Mouse (Mus musculus): ENCODE measurements around the gene 9230110F15Rik. TPM values are rescaled to one million over a fixed set of nuclear protein-coding genes. Genes with fewer than 3 reads are reported as not detected.
"Not testable (repeated sequence)": the region's sequence is repeated elsewhere in the genome, so short reads cannot be mapped to it uniquely, and the experiment has no call there.

9230110F15Rik gene
- total RNA-seq (2012; rRNA removed): not detected in 2 replicates

- DNase-seq (ENCODE audit: low read depth, low spot score): no peak
- Histone ChIP-seq H3K36me3 (ENCODE audit: control insufficient read depth, insufficient read depth, low read length, poor library complexity, severe bottlenecking) (no peaks in the 10 kb centered on the region), H3K9ac (ENCODE audit: insufficient read depth, low read depth, low read length, poor library complexity, severe bottlenecking) (no peak within 1 kb of the TSS), H3K4me1 (ENCODE audit: control insufficient read depth in 2 of 2, insufficient read depth in 2 of 2, low read length in 2 of 2, poor library complexity in 1 of 2) (no peaks in the 10 kb centered on the region), H3K9me3 (ENCODE audit: control insufficient read depth, insufficient read depth, low read depth, low read length) (no peaks in the 10 kb centered on the region), H3K4me3 (ENCODE audit: insufficient read depth in 1 of 2, low read depth in 1 of 2, low read length in 2 of 2, poor library complexity in 1 of 2, severe bottlenecking in 1 of 2) (no peak within 1 kb of the TSS), H3K27ac (ENCODE audit: insufficient read depth, low read depth, low read length, poor library complexity, severe bottlenecking) (no peak within 1 kb of the TSS)
- in situ Hi-C loops (cut with MboI; ENCODE audit: low sequenced_read_pairs in 2 of 2, unreplicated experiment in 2 of 2): loop anchor here in 1 of 2 experiments (5.0 kb wide), 1 partner anchor 283 kb away; the partner anchor contains the start of gene Gm5916
- TF ChIP-seq HCFC1 (IDR thresholded peaks at IDR 0.05; ENCODE audit: borderline replicate concordance, insufficient read depth, low read length) (no peak), ZC3H11A (IDR thresholded peaks at IDR 0.05; ENCODE audit: borderline replicate concordance, low read depth, low read length) (no peak), CHD2 (IDR thresholded peaks at IDR 0.05; ENCODE audit: low read depth, low read length) (no peak), MAFK (IDR thresholded peaks at IDR 0.05; ENCODE audit: insufficient read depth, low read depth, low read length) (no peak), ZNF384 (IDR thresholded peaks at IDR 0.05; ENCODE audit: low read depth, low read length) (no peak)
Measured at GRCm38 (mm10) chr9:35844050-35844449, at the start of gene 9230110F15Rik. Gene 9230110F15Rik (minus strand): TSS chr9:35844150.

- H3K27ac ChIP-seq (ENCODE audit: insufficient read depth, low read depth, low read length, poor library complexity, severe bottlenecking); H3K4me1 ChIP-seq (ENCODE audit: control insufficient read depth in 2 of 2, insufficient read depth in 2 of 2, low read length in 2 of 2, poor library complexity in 1 of 2); H3K9me3 ChIP-seq (ENCODE audit: control insufficient read depth, insufficient read depth, low read depth, low read length); H3K9ac ChIP-seq (ENCODE audit: insufficient read depth, low read depth, low read length, poor library complexity, severe bottlenecking); DNase-seq (ENCODE audit: low read depth, low spot score); H3K4me3 ChIP-seq (ENCODE audit: insufficient read depth in 1 of 2, low read depth in 1 of 2, low read length in 2 of 2, poor library complexity in 1 of 2, severe bottlenecking in 1 of 2); H3K36me3 ChIP-seq (ENCODE audit: control insufficient read depth, insufficient read depth, low read length, poor library complexity, severe bottlenecking): not testable (repeated sequence)
- in situ Hi-C loops (cut with MboI; ENCODE audit: low sequenced_read_pairs in 2 of 2, unreplicated experiment in 2 of 2): loop anchor here in 1 of 2 experiments (10.0 kb wide), 1 partner anchor 292 kb away; no protein-coding TSS in a partner anchor
Measured at GRCm38 (mm10) chr9:35893112-35893511, 49.2 kb upstream of the 9230110F15Rik start.

- H3K27ac ChIP-seq (ENCODE audit: insufficient read depth, low read depth, low read length, poor library complexity, severe bottlenecking); H3K9ac ChIP-seq (ENCODE audit: insufficient read depth, low read depth, low read length, poor library complexity, severe bottlenecking); H3K4me1 ChIP-seq (ENCODE audit: control insufficient read depth in 2 of 2, insufficient read depth in 2 of 2, low read length in 2 of 2, poor library complexity in 1 of 2); H3K9me3 ChIP-seq (ENCODE audit: control insufficient read depth, insufficient read depth, low read depth, low read length); in situ Hi-C loops (cut with MboI; ENCODE audit: low sequenced_read_pairs in 2 of 2, unreplicated experiment in 2 of 2); DNase-seq (ENCODE audit: low read depth, low spot score); H3K36me3 ChIP-seq (ENCODE audit: control insufficient read depth, insufficient read depth, low read length, poor library complexity, severe bottlenecking); H3K4me3 ChIP-seq (ENCODE audit: insufficient read depth in 1 of 2, low read depth in 1 of 2, low read length in 2 of 2, poor library complexity in 1 of 2, severe bottlenecking in 1 of 2): not testable (repeated sequence)
Measured at GRCm38 (mm10) chr9:35817881-35818280, 26.1 kb downstream of the 9230110F15Rik start.

GRCm38 (mm10) chr9:35798146-35798545, 45.8 kb downstream of the 9230110F15Rik start:
- in situ Hi-C loops (cut with MboI; ENCODE audit: low sequenced_read_pairs in 2 of 2, unreplicated experiment in 2 of 2): no loop called here
- Histone ChIP-seq H3K36me3 (ENCODE audit: control insufficient read depth, insufficient read depth, low read length, poor library complexity, severe bottlenecking) (no peaks in the 10 kb centered on the region), H3K4me1 (ENCODE audit: control insufficient read depth in 2 of 2, insufficient read depth in 2 of 2, low read length in 2 of 2, poor library complexity in 1 of 2) (no peaks in the 10 kb centered on the region), H3K27ac (ENCODE audit: insufficient read depth, low read depth, low read length, poor library complexity, severe bottlenecking) (no peak overlapping the region), H3K4me3 (ENCODE audit: insufficient read depth in 1 of 2, low read depth in 1 of 2, low read length in 2 of 2, poor library complexity in 1 of 2, severe bottlenecking in 1 of 2) (no peak overlapping the region), H3K9me3 (ENCODE audit: control insufficient read depth, insufficient read depth, low read depth, low read length) (no peaks in the 10 kb centered on the region), H3K9ac (ENCODE audit: insufficient read depth, low read depth, low read length, poor library complexity, severe bottlenecking) (no peak overlapping the region)
- DNase-seq (ENCODE audit: low read depth, low spot score): no peak
- no peak for TF ChIP-seq CHD2 (IDR thresholded peaks at IDR 0.05; ENCODE audit: low read depth, low read length)
- no peak for TF ChIP-seq ZNF384 (IDR thresholded peaks at IDR 0.05; ENCODE audit: low read depth, low read length)
- no peak for TF ChIP-seq HCFC1 (IDR thresholded peaks at IDR 0.05; ENCODE audit: borderline replicate concordance, insufficient read depth, low read length)

GRCm38 (mm10) chr9:35790001-35790400, 53.9 kb downstream of the 9230110F15Rik start, which contains the start of the genes Gm27235 and D730048I06Rik:
Gene Gm27235 (minus strand): TSS chr9:35790101.
Gene D730048I06Rik (minus strand): TSS chr9:35790112.
- Histone ChIP-seq H3K9ac (ENCODE audit: insufficient read depth, low read depth, low read length, poor library complexity, severe bottlenecking) (no peak within 1 kb of the TSS), H3K9me3 (ENCODE audit: control insufficient read depth, insufficient read depth, low read depth, low read length) (no peaks in the 10 kb centered on the region), H3K27ac (ENCODE audit: insufficient read depth, low read depth, low read length, poor library complexity, severe bottlenecking) (no peak within 1 kb of the TSS), H3K4me3 (ENCODE audit: insufficient read depth in 1 of 2, low read depth in 1 of 2, low read length in 2 of 2, poor library complexity in 1 of 2, severe bottlenecking in 1 of 2) (no peak within 1 kb of the TSS), H3K36me3 (ENCODE audit: control insufficient read depth, insufficient read depth, low read length, poor library complexity, severe bottlenecking) (no peaks in the 10 kb centered on the region), H3K4me1 (ENCODE audit: control insufficient read depth in 2 of 2, insufficient read depth in 2 of 2, low read length in 2 of 2, poor library complexity in 1 of 2) (no peaks in the 10 kb centered on the region)
- TF ChIP-seq HCFC1 (IDR thresholded peaks at IDR 0.05; ENCODE audit: borderline replicate concordance, insufficient read depth, low read length) (no peak), MAFK (IDR thresholded peaks at IDR 0.05; ENCODE audit: insufficient read depth, low read depth, low read length) (no peak), ZC3H11A (IDR thresholded peaks at IDR 0.05; ENCODE audit: borderline replicate concordance, low read depth, low read length) (no peak), CHD2 (IDR thresholded peaks at IDR 0.05; ENCODE audit: low read depth, low read length) (no peak), ZNF384 (IDR thresholded peaks at IDR 0.05; ENCODE audit: low read depth, low read length) (no peak)
- in situ Hi-C loops (cut with MboI; ENCODE audit: low sequenced_read_pairs in 2 of 2, unreplicated experiment in 2 of 2): no loop called here
- no peak for DNase-seq (ENCODE audit: low read depth, low spot score)

Other genes with a start within 250 kb of the 9230110F15Rik start
- gene Pate4, start 232.2 kb downstream of the 9230110F15Rik start, total RNA-seq (2012; rRNA removed): not detected in 2 replicates
- gene Pate3, start 195.9 kb downstream of the 9230110F15Rik start, total RNA-seq (2012; rRNA removed): 0.13 TPM in 1 of 2 replicates, not detected in the other
- not detected in 2 replicates for gene Pate1, start 156.8 kb downstream of the 9230110F15Rik start, total RNA-seq (2012; rRNA removed)
- gene Gm17677, start 103.1 kb downstream of the 9230110F15Rik start, total RNA-seq (2012; rRNA removed): not detected in 2 replicates
- gene Gm17727, start 66.0 kb downstream of the 9230110F15Rik start, total RNA-seq (2012; rRNA removed): not detected in 2 replicates
- not detected in 2 replicates for gene Gm27235, start 54.0 kb downstream of the 9230110F15Rik start, total RNA-seq (2012; rRNA removed)
- gene D730048I06Rik, start 54.0 kb downstream of the 9230110F15Rik start, total RNA-seq (2012; rRNA removed): not detected in 2 replicates
- gene 9230113P08Rik, start 64.3 kb upstream of the 9230110F15Rik start, total RNA-seq (2012; rRNA removed): not detected in 2 replicates

Data from ES-E14 (cell line).